Mouse (Mus musculus): ENCODE measurements around the gene P3h4.
A peak's percentile ranks its signal among the peaks of the same experiment; 100 is the strongest.
"Not testable (repeated sequence)": the region's sequence is repeated elsewhere in the genome, so short reads cannot be mapped to it uniquely, and the experiment has no call there.

The P3h4 gene

DNA sequence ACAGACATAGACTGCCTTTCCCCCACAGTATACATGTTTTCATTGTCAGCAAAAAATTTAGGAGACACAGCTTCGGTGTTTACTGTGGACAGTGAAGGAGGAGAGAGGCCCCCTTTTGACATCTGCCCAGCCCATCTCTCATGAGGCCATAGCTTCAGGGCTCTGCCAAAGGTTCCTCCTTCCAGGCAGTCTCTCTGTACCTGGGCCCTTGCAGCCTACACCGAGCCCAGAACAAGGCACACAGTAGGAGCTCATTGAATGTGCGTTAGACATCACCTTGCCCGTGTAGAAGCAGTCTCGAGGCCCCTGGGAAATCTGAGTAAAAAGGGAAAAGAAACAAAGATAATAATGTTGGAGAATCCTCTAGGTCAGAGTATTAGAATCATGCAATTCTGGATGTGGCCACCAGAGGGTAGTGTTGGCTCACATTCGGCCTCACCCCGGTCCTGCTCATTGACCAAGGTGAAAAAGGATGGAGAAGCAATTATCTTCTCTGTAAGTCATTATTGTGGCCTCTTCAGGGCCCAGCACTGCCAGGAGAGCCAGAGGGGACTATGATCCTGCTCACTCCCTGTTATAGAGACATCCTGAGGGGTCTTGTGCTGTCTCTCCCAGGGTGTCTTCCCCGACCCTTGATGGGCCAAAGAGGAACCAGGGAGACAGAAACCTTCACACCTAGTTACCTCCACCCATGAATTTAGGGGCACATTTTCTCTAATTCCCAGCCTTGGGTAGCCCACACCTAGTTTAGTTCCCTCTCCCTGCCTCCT lies 52.2 kb downstream of the P3h4 start:
- peak; percentile 66 for DNase-seq (ENCODE audit: low read depth, low spot score)

DNA sequence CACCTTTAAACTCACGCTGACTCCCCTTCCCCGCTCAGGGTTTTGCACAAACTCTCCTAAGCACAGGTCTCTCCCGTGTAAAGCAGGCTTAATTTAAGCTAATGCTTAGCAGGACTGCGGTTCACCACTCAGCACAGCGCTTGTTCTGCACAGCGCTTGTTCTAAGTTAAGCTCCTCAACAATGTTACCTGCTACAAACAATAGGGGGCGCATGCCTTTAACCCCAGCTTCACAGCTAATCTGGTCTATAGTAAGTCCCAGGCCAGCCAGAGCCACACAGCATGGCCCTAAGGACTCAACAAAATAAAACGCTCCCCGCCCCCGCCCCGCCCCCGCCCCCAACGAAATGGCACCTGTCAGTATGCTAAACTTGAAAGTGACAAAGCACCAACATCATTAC lies 53.6 kb downstream of the P3h4 start:
- not testable (repeated sequence) for DNase-seq (ENCODE audit: low read depth, low spot score)

DNA sequence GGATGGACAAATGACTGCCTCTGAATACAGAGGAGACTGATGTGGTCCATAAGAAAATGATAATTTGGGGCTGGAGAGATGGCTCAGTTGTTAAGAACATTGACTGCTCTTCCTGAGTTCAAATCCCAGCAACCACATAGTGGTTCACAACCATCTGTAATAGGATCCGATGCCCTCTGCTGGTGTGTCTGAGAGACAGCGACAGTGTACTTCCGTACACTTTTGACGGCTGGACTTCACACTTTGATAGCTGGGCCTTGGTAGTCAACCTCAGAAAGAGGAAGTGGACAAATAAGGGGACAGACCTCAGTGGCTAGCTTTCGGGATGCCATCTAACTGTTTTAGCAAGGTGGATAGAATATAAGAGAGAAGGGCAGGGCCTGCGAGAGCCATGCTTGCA lies 54.5 kb downstream of the P3h4 start:
- DNase-seq (ENCODE audit: low read depth, low spot score) = peak; percentile 21

Measured in A20 (cell line).